Mouse (Mus musculus): ENCODE results near the gene Camk2g. TPM values are rescaled to one million over a fixed set of nuclear protein-coding genes. Genes with fewer than 3 reads are reported as not detected.
A peak's percentile ranks its signal among the peaks of the same experiment; 100 is the strongest.

Gene Camk2g
- total RNA-seq, 2 experiments from 2014 or later, result 162 to 163 TPM

DNA sequence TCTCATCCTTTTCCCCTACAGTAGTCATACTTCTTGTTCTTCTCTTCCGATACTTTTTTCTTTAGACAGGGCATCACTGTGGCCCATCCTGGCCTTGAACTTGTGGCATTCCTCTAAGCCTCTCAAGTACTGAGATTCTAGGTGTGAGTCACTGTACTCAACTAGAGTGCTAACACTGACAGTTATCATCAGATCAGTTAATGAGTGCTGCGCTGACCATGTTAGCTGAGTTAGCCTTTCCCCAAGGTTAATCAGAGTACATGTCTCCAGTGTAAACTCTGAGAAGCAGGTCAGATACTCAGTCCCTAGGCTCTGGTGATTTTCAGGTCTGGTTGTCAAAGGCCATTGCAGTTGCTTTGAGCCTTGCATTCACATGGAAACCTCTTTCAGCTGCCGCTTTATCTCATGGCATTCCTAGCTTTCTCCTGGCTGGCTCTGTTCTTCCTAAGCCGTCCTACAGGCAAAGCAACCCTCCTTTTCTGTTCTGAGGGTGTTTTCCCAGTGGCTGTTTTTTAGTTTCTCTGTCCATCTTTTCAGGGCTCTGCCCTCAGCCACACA is 44.3 kb downstream of the Camk2g start:
- Histone ChIP-seq H3K27ac (no peak overlapping the region), H3K4me3 (no peak overlapping the region)
- TF ChIP-seq CTCF (IDR thresholded peaks at IDR 0.05), result no peak
- no peak for DNase-seq
- intact Hi-C loops (cut with DNase I), result loop anchor here (10.0 kb wide), 1 partner anchor 125 kb away; no protein-coding TSS in a partner anchor

DNA sequence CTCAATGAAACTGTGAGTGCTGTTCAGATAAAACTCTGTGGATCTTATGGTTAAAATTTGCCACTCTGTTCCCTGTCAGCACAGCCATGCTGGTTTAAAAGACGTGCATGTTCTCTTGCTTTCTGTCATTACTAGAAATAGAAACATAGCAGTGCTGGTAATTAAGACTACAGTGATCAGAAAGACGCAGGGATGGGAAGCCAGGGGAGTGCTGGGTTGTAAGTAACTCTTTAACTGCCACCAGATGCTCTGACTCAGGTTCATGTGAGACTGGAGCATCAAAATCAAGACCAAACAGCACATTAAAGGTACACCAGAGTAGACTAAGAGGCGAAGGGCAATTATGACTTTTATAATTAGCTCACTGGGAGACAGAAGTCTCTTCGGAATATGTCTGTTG is 45.5 kb downstream of the Camk2g start:
- TF ChIP-seq CTCF (IDR thresholded peaks at IDR 0.05), result no peak
- Histone ChIP-seq H3K27ac (no peak overlapping the region), H3K4me3 (no peak overlapping the region)
- intact Hi-C loops (cut with DNase I), result loop anchor here (10.0 kb wide), 1 partner anchor 126 kb away; no protein-coding TSS in a partner anchor
- no peak for DNase-seq

DNA sequence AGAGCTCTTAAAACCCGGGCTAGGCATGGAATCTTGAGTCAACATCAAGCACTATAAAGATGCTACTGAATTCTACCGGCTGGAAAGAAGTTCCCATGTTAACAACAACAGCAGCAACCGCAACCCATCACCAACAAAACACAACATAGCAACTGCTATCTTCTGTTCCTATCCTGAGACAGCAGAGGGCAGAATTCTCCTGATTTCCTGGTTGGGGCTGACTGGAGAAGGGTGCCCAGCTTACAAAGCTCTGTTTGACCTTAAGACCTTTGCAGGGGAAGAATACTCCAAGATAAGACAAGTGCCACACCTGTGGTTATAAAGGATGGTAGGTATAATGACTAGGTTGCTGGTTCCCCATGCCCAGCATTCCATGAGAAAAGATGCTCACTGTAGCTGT is 47.0 kb downstream of the Camk2g start:
- no peak for DNase-seq
- Histone ChIP-seq H3K27ac (no peak overlapping the region), H3K4me3 (no peak overlapping the region)
- TF ChIP-seq CTCF (IDR thresholded peaks at IDR 0.05), result peak; percentile 47
- intact Hi-C loops (cut with DNase I), result loop anchor here (10.0 kb wide), 1 partner anchor 128 kb away; no protein-coding TSS in a partner anchor

DNA sequence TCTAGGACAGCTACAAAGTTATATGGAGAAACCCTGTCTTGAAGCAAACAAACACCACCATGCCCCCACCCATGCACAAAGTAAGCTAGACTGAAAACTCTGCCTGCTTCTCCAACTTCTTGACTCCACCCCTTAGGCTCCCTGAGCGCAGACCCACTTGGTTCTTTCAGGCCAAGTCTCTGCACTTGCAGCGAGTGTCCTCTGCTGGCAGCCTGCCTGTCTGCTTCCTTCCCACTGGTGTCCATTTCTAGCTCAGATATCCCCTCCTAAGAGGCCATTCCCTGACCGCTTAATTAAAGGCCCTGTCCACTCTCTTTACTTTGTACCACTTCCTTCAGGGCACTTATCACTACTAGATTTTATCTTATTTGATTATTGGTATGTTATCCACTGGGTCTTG is 50.3 kb downstream of the Camk2g start:
- TF ChIP-seq CTCF (IDR thresholded peaks at IDR 0.05), result no peak
- intact Hi-C loops (cut with DNase I), result loop anchor here (10.0 kb wide), 1 partner anchor 131 kb away; no protein-coding TSS in a partner anchor
- Histone ChIP-seq H3K4me3 (no peak overlapping the region), H3K27ac (0 out of 2 replicates have a peak overlapping the region, but pooled peaks have one; percentile 21)
- DNase-seq, result peak; percentile 82

DNA sequence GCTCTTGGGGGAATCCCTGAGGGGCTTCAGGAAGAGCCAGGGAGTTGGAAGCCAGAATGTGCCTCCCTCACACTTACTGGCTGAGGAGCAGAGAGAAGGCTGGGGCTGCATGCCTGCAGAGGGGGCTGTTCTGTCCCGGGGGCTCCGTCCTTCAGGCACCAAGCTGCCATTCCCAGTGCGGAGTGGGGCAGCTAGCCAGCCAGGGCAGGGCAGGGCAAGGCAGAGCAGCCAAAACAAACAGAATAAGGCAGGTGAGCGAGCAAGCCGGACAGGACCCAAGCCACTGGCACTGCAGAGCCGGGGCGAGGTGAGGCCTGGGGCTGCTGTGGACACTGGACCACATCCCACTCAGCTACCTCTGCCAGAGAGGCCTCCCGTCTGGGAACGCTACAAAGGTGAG is 52.6 kb downstream of the Camk2g start:
- intact Hi-C loops (cut with DNase I), result loop anchor here (10.0 kb wide), 1 partner anchor 134 kb away; no protein-coding TSS in a partner anchor
- TF ChIP-seq CTCF (IDR thresholded peaks at IDR 0.05), result no peak
- Histone ChIP-seq H3K4me3 (no peak overlapping the region), H3K27ac (peak overlapping the region; percentile 24; the same call in 1 of the 2 replicates)
- DNase-seq, result no peak

DNA sequence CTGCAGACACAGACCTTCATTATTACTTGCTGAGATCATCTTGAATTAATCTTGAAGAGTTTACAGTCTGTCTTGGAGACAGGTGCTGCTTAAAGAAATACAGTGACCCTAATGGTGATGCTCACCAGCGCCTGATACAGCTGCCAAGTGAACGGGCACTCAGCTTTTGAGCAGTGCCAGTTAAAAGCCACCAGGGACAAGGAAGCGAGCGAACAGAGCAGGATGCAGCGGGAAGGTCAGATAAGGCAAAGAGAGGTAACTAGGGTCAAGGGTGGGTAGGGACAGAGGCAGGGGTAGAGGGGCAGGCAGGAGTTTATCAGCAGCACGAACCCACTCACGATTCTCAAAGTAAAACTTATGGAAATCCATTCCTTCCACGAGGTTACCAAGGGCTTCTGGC is 55.4 kb downstream of the Camk2g start:
- Histone ChIP-seq H3K4me3 (no peak overlapping the region), H3K27ac (no peak overlapping the region)
- intact Hi-C loops (cut with DNase I), result no loop called here
- DNase-seq, result no peak
- no peak for TF ChIP-seq CTCF (IDR thresholded peaks at IDR 0.05)

DNA sequence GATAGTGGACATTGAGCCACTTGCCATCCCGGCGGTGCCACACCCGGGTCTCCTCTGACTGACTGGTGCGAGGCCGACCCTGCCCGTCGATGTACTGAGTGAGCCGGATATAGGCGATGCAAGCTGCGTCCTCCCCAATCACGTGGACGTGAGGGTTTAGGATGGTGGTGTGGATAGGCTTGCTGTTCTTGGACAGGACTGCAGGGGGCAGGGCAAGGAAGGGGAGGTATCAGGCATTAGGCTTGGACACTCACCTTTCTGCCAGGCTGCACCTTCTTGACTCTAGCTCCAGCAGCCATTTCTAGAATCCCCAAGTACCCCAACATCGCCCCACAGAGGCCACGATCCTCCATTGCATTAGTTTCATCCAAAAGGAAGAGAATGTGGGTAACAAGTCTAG is 56.6 kb downstream of the Camk2g start:
- intact Hi-C loops (cut with DNase I), result no loop called here
- H3K27ac ChIP-seq, result peak overlapping the region; percentile 53

DNA sequence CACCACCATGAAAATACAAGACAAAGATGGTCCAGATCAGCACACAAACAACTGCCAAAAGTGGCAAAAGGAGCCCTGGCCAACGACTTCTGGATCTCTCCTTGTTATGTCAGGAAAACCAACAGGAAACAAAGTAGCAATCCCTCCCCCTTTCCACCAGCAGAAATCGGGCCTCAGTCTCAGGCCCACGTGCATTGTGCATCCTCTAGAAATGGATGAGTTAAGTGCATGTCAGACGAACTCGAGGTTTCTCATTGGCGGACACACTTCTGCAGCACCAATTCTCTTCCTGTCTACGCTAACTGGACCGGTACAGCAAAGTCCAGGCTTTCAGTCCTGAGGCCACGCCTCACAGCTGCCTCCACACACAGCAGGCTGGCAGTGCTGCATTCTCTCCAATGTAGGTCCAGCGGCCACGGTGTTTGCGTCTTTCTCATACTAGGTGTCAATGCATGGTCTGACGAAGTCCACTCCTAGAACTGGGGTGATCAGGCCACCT is 57.9 kb downstream of the Camk2g start:
- H3K4me3 ChIP-seq, result no peak overlapping the region
- intact Hi-C loops (cut with DNase I), result no loop called here
- no peak for TF ChIP-seq CTCF (IDR thresholded peaks at IDR 0.05)
- H3K27ac ChIP-seq, result peak overlapping the region; percentile 98
- DNase-seq, result no peak

More for the DNA sequence above, 56.6 kb downstream of the Camk2g start:
- peak; percentile 71 for TF ChIP-seq CTCF (IDR thresholded peaks at IDR 0.05)
- peak overlapping the region; percentile 19; the same call in 1 of the 2 replicates for H3K4me3 ChIP-seq
- peak; percentile 71 for DNase-seq

DNA sequence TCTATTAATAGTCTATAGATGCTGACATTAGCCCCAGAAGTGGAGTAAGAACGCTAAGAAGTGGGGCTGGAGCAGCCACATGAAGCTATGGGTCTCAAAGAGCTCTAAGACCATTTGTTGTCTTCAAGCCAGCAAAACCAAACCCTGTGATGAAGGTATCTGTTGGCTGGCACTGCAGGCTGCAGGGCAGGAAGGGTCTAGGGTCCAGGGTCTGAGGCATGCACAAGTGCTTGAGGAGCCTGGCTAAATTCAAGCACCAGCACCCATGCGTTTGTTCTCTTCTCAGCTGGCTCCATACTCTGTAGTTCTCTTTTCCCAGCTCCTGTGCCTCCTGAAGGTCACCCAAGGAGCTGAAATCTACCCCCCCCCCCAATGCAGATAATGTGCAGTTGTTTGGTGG is 58.8 kb downstream of the Camk2g start:
- intact Hi-C loops (cut with DNase I), result no loop called here
- no peak for TF ChIP-seq CTCF (IDR thresholded peaks at IDR 0.05)
- DNase-seq, result no peak
- Histone ChIP-seq H3K4me3 (peak overlapping the region; percentile 90), H3K27ac (peak overlapping the region; percentile 98)

DNA sequence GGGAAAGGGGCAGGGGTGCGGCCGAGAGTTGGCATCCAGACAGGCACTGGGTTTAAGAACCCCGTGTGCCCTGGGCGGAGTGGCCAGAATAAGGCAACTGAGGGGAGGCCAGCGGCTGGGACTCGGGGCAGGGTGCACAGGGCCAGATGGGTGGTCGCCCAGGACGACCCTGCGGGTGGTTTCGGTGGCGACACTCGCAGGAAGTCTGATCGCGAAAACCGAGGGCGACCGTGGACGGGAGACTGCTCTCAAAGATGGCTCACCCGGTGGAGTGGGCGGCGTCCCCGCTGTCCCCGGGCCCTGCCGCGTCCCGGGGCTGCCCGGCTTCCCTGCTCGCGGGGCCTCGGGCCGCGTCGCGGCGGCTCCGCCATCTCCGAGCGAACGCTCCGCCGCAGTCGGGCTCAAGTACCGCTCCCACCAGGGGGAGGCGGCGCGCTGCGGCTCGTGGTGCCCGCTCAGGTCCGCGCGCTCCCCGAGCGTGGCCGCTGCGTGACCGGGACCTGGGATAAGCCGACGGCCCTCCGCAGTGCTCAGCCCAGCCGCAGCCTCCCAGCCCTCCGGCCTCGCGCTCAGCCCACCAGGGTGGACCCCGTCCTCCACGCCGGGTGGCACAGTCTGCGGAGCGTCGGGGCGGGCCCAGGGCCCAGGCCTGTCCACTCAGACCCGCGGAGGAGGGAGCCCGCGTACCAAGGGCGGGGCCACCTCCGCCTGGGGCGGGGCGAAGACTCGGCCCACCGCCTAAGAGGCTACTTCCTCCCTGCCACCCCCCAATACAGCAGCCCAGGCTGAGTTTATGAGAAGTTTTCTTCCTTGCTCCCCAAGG is 59.7 kb downstream of the Camk2g start, which contains the start of gene Ndst2:
Gene Ndst2 (minus strand): TSS at position 611 of the 823 bp plus-strand sequence.
- peak within 1 kb of the TSS; percentile 98 for H3K27ac ChIP-seq
- peak; percentile 17; the same call in 1 of the 2 replicates for TF ChIP-seq CTCF (IDR thresholded peaks at IDR 0.05)
- DNase-seq, result peak; percentile 94
- intact Hi-C loops (cut with DNase I), result loop anchor here (5.0 kb wide), 1 partner anchor 58 kb away; the partner anchor contains the start of gene Camk2g
- peak within 1 kb of the TSS; percentile 90 for H3K4me3 ChIP-seq

DNA sequence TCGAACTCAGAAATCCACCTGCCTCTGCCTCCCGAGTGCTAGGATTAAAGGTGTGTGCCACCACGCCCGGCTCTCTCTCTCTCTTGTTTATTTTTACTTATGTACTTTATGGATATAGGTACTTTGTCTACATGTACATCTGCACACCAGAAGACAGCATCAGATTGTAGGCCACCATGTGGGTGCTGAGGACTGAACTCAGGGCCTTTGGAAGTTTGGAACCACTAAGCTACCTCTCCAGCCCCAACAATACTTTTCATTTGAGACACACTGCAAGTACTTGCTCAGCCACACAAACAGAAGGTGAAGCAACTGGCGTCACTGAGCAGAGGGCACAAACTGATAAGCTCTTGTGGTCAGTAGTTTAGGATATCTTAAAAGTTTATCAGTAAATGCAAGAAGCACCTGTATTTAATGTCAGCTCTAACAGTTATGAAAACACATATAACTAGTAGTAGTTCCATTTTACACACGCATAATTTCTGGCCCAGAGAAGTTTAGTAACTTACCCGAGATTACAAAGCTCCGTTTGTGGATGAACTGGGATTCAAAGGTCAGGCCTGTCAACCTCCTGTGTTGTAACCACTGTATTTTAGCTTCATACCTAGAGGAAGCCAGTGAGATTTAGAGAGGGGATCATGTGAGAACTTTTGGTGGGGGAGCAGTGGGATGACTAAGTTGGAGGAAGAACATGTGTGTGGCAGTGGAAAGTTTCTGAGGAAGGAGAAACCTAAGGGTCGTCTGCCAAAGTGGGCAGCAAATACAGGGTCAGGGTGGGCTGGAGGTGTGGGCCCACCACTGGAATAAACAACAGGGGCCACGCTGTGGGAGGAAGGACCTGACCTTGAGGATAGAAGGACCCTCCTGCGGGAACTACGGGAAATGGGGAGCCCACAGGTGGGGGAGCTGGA is 60.6 kb downstream of the Camk2g start:
- peak overlapping the region; percentile 98 for H3K27ac ChIP-seq
- TF ChIP-seq CTCF (IDR thresholded peaks at IDR 0.05), result no peak
- no peak for DNase-seq
- intact Hi-C loops (cut with DNase I), result loop anchor here (5.0 kb wide), 1 partner anchor 59 kb away; the partner anchor contains the start of gene Camk2g
- peak overlapping the region; percentile 90 for H3K4me3 ChIP-seq
